Mouse (Mus musculus) effector memory CD4-positive, alpha-beta T cell, adult 5 months (primary cell): Measurements from ENCODE around the gene Mfsd2a. TPM values are rescaled to one million over a fixed set of nuclear protein-coding genes. Genes with fewer than 3 reads are reported as not detected.

ENCODE experiments used
- polyA plus RNA-seq: library from polyadenylated mRNA; unstranded; fragments of 100-300 nt; shearing (Covaris generic); gene quantifications from one replicate; pipeline ENCODE4 v1.2.1, GENCODE M21; 2017

The Mfsd2a gene
- 4.7 TPM for polyA plus RNA-seq

DNA sequence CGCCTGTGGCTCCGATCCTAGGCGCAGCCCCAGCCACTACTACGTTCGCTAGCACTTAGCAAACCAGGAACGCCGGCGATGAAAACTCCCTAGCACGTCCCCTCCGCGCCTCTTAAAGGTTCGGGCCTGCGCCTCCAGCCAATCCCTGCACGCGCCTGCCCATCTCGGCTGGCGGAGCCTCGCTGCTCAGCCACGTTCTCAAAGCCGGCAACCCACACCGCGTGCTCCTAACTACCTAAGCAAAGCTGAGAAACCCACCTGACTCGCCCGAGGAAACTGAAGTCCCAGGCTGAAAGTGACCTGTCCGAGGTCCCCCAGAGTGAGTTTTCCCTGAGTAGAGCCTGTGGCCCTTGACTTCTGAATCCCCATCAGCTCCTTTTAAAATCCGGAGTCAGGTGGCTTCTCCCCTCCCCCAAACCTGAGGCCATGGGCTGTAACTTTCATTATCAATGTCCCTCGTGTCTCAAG, at the start of gene Mfsd2a:
Mfsd2a (minus strand) TSS at position 89 of the 468 bp plus-strand sequence.

GRCm38 (mm10) chr4:122995404-122996220, 34.6 kb upstream of the Mfsd2a start, which contains the start of gene Mycl:
Gene Mycl, plus strand, starts transcription at chr4:122995652.

Other genes with a start within 250 kb of the Mfsd2a start
- 70.6 TPM for gene Ppt1, start 124.9 kb downstream of the Mfsd2a start, polyA plus RNA-seq
- gene Cap1, start 75.1 kb downstream of the Mfsd2a start, polyA plus RNA-seq: 110 TPM
- gene Mycl, start 34.5 kb upstream of the Mfsd2a start, polyA plus RNA-seq: not detected
- 24.1 TPM for gene Trit1, start 55.4 kb upstream of the Mfsd2a start, polyA plus RNA-seq
- not detected for gene Bmp8b, start 144.0 kb upstream of the Mfsd2a start, polyA plus RNA-seq
- not detected for gene Oxct2b, start 155.1 kb upstream of the Mfsd2a start, polyA plus RNA-seq
- gene Ppie, start 178.8 kb upstream of the Mfsd2a start, polyA plus RNA-seq: 81.5 TPM
- 0.07 TPM for gene Hpcal4, start 222.0 kb upstream of the Mfsd2a start, polyA plus RNA-seq
- not detected for gene Nt5c1a, start 240.3 kb upstream of the Mfsd2a start, polyA plus RNA-seq